Mouse (Mus musculus) retina, adult 2 months (tissue): ENCODE measurements around the gene Gm36864.

Experiments used
- DNase-seq: peaks from one replicate; pipeline ENCODE4 v3.0.0-alpha.2; 2012; ENCODE audit warnings: low read depth, low spot score

Gene Gm36864

GRCm38 (mm10) chr7:44257278-44257677 lies 21.3 kb downstream of the Gm36864 start, which contains the start of gene Acp4:
TSS of gene Acp4 (minus strand) at chr7:44257378.
- no peak for DNase-seq

- no peak for DNase-seq
Observed at GRCm38 (mm10) chr7:44260410-44260809, 24.4 kb downstream of the Gm36864 start.

GRCm38 (mm10) chr7:44261147-44261546 lies 25.2 kb downstream of the Gm36864 start, which contains the start of gene Gm15517:
TSS of gene Gm15517 (plus strand) at chr7:44261447.
- DNase-seq, result no peak

- peak; percentile 82 for DNase-seq
Observed at GRCm38 (mm10) chr7:44262791-44263643, 27.0 kb downstream of the Gm36864 start.

GRCm38 (mm10) chr7:44268117-44268516 lies 32.1 kb downstream of the Gm36864 start:
- no peak for DNase-seq

GRCm38 (mm10) chr7:44269397-44269796 lies 33.4 kb downstream of the Gm36864 start:
- no peak for DNase-seq

GRCm38 (mm10) chr7:44271309-44271708 lies 35.3 kb downstream of the Gm36864 start:
- peak; percentile 42 for DNase-seq

- no peak for DNase-seq
Observed at GRCm38 (mm10) chr7:44272546-44272945, 36.6 kb downstream of the Gm36864 start.

- DNase-seq, result no peak
Observed at GRCm38 (mm10) chr7:44273446-44273845, 37.5 kb downstream of the Gm36864 start.

GRCm38 (mm10) chr7:44274096-44274495 lies 38.1 kb downstream of the Gm36864 start:
- no peak for DNase-seq

GRCm38 (mm10) chr7:44275546-44275945 lies 39.6 kb downstream of the Gm36864 start:
- no peak for DNase-seq

GRCm38 (mm10) chr7:44276461-44277249 lies 40.7 kb downstream of the Gm36864 start:
- DNase-seq, result no peak

- no peak for DNase-seq
Observed at GRCm38 (mm10) chr7:44277250-44277622, 41.3 kb downstream of the Gm36864 start.

- DNase-seq, result no peak
Observed at GRCm38 (mm10) chr7:44280959-44281358, 45.0 kb downstream of the Gm36864 start.

GRCm38 (mm10) chr7:44281586-44281985 lies 45.6 kb downstream of the Gm36864 start:
- DNase-seq, result no peak

- no peak for DNase-seq
Observed at GRCm38 (mm10) chr7:44287760-44288159, 51.8 kb downstream of the Gm36864 start.

GRCm38 (mm10) chr7:44290986-44291385 lies 55.0 kb downstream of the Gm36864 start:
- DNase-seq, result no peak

GRCm38 (mm10) chr7:44291418-44291817 lies 55.4 kb downstream of the Gm36864 start:
- DNase-seq, result no peak
